Mouse (Mus musculus) liver, adult (tissue): Measurements from ENCODE around the gene Fgd4.

ENCODE experiments used
- GATA4 ChIP-seq: IDR thresholded peaks from 2 replicates; pipeline ENCODE4 v1.6.1; 2014; ENCODE audit warnings: mild to moderate bottlenecking, low read length; ENCODE audit not compliant: insufficient replicate concordance

The Fgd4 gene

GRCm38 (mm10) chr16:16498798-16499197 is 101.6 kb downstream of the Fgd4 start:
- no peak for TF ChIP-seq GATA4

- TF ChIP-seq GATA4 = no peak
Observed at GRCm38 (mm10) chr16:16485523-16486043, 114.8 kb downstream of the Fgd4 start.

GRCm38 (mm10) chr16:16484601-16485000 is 115.7 kb downstream of the Fgd4 start:
- no peak for TF ChIP-seq GATA4

- TF ChIP-seq GATA4 = no peak
Observed at GRCm38 (mm10) chr16:16450021-16450420, 150.3 kb downstream of the Fgd4 start.

- TF ChIP-seq GATA4 = no peak
Observed at GRCm38 (mm10) chr16:16438436-16438835, 161.9 kb downstream of the Fgd4 start.

- no peak for TF ChIP-seq GATA4
Observed at GRCm38 (mm10) chr16:16422456-16422855, 177.9 kb downstream of the Fgd4 start.
